Mouse (Mus musculus) embryonic facial prominence, embryonic 14.5 days (tissue): ENCODE measurements around the gene Foxp1. TPM values are rescaled to one million over a fixed set of nuclear protein-coding genes. Genes with fewer than 3 reads are reported as not detected.

Source experiments
- ATAC-seq: fragments of 200-750 bp; cut with Nextera tagmentation; 2 replicates; pipeline ENCODE4 v1.8.0; 2017; ENCODE audit warnings: low read depth, moderate number of reproducible peaks, moderate TSS enrichment
- DNase-seq: peaks from one replicate; pipeline ENCODE4 v3.0.0-alpha.2; 2015; ENCODE audit warnings: low spot score
- H3K27ac ChIP-seq: fragments of 300-500 bp; sonication (generic); replicated peaks from 2 replicates; pipeline ENCODE4 v1.5.1; 2014; ENCODE audit warnings: low read depth, mild to moderate bottlenecking, low read length, moderate library complexity
- H3K27me3 ChIP-seq: fragments of 300-500 bp; sonication (generic); replicated peaks from 2 replicates; pipeline ENCODE4 v1.6.1; 2014; ENCODE audit warnings: low read length; ENCODE audit not compliant: control insufficient read depth, insufficient read depth
- H3K36me3 ChIP-seq: fragments of 300-500 bp; sonication (generic); 2 replicates; pipeline ENCODE4 v1.6.1; 2014; ENCODE audit warnings: low read length, mixed read lengths; ENCODE audit not compliant: control insufficient read depth, insufficient read depth
- H3K4me1 ChIP-seq: fragments of 300-500 bp; sonication (generic); 2 replicates; pipeline ENCODE4 v1.6.1; 2014; ENCODE audit warnings: antibody characterized with exemption, low read length; ENCODE audit not compliant: control insufficient read depth, insufficient read depth
- H3K4me2 ChIP-seq: fragments of 300-500 bp; sonication (generic); 2 replicates; pipeline ENCODE4 v1.6.1; 2014; ENCODE audit warnings: low read depth, mild to moderate bottlenecking, low read length, moderate library complexity, mixed read lengths
- H3K4me3 ChIP-seq: fragments of 300-500 bp; sonication (generic); 2 replicates; pipeline ENCODE4 v1.5.1; 2014; ENCODE audit warnings: low read depth, mild to moderate bottlenecking, low read length
- H3K9ac ChIP-seq: fragments of 300-500 bp; sonication (generic); 2 replicates; pipeline ENCODE4 v1.6.1; 2014; ENCODE audit warnings: low read depth, mild to moderate bottlenecking, low read length, moderate library complexity, mixed read lengths
- H3K9me3 ChIP-seq: fragments of 300-500 bp; sonication (generic); 2 replicates; pipeline ENCODE4 v1.6.1; 2016; ENCODE audit warnings: low read length; ENCODE audit not compliant: control insufficient read depth
- WGBS: fragments of 180-500 bp; shearing (Covaris S2); extraction: QIAGEN DNeasy Blood & Tissue Kit; methylation state at CpG from one replicate; pipeline ENCODE4 v1.1.7; 2014; 5-methylcytosine and 5-hydroxymethylcytosine counted together
- polyA plus RNA-seq: library from polyadenylated mRNA; unstranded; fragments of >200 nt; fragmentation: Nextera tagmentation; extraction: Ambion mirVana; gene quantifications from 2 replicates; pipeline ENCODE4 v1.2.1, GENCODE M21; 2014

Foxp1 gene
- polyA plus RNA-seq, 1 experiment from 2014 or later = 80.1 TPM

DNA sequence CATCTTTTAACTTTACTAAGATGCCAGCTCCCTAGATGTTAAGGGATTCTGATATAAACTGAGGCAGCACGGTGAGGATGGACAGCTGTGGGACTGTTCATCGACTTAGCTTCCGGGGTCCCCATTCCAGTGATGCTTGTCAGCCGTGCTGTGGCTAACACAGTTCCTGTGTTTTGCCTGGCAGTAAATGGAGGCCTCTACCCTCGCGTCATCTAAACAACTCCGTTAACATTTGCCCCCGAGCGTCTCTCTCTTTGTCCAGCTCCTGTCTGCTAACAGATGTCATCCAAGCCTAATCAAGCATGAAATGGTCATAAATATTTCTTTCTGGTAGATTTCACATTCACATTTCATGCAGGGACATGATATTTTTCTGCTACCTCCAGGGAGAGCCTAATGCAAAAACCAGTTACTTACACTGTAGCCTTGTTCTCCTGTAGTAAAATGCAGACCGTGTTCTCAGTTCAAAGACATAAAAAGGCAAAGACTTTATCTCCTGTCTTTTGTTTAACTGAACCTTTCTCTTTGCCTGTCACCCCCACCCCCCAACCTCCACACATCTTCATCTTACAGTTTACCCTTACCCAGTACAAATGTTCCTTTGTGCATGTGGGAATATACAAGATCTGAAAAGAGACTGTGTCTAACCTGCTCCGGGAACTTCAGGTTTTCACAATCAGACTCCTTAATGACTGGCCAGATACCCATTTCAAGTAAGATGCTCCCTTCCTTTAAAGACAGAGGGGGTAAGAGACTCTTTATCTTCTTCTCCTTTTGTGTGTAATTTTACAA is 386.4 kb downstream of the Foxp1 start:
- DNase-seq = peak; percentile 62
- Histone ChIP-seq H3K4me2 (no peak overlapping the region), H3K9me3 (no peaks in the 10 kb centered on the region), H3K4me1 (peaks cover 12% of the 10 kb centered on the region; the same call in 1 of the 2 replicates), H3K4me3 (no peak overlapping the region), H3K9ac (no peak overlapping the region), H3K27me3 (no peaks in the 10 kb centered on the region), H3K27ac (no peak overlapping the region), H3K36me3 (no peaks in the 10 kb centered on the region)
- peak; percentile 47; the same call in 1 of the 2 replicates for ATAC-seq
- 23% methylated on average over 11 of the region's 11 CpGs for WGBS

DNA sequence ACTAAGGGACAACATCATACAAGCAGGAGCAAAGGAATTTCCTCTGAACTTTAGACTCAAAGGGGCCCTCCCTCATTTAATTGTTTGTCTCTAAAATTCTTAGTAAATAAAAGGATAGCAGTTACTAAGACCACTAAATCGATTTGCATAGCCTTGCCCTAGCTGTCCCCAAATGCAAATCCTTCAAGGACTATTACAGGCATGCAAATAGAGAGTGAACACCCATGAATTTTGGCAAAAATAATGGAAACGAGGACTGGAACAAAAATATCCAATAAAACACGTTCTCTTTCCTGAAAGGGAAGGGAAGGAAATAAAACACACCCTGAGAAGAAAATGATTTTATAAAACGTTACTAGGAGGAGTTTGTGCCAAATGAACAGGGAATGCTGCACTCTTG is 390.7 kb downstream of the Foxp1 start:
- ATAC-seq = no peak
- Histone ChIP-seq H3K27ac (no peak overlapping the region), H3K4me3 (no peak overlapping the region)

DNA sequence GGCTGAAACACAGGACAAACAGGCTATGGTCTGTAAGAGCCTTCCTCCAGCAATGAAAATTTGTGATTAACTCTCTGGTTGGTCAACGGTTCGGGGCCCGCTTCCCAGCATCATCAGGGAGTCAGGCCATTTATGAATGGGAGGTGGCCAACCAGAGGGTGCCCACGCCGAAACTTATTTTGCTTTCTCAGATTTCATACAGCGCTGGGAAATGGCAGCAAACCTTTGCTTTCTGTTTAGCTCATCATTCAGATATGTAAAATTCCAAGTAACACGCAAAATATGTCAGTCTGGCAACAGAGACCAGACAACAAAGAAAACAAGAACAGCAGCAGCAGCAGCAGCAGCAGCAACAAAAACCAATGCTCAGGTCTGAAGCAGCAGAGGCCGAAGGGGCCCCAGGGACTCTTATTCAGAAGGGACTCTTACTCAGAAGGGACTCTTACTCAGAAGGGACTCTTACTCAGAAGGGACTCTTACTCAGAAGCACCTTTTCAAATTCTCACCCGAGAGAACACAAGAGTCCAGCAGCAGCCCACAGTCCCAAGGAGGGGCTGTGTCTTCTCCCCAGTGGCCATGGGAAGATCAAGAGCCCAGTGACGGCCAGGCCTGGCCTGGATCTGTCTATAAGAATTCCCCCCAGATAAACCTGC is 391.6 kb downstream of the Foxp1 start:
- Histone ChIP-seq H3K4me2 (no peak overlapping the region), H3K9ac (no peak overlapping the region), H3K27ac (no peak overlapping the region), H3K27me3 (no peaks in the 10 kb centered on the region), H3K4me1 (peaks cover 4% of the 10 kb centered on the region; the same call in 1 of the 2 replicates), H3K4me3 (no peak overlapping the region), H3K36me3 (no peaks in the 10 kb centered on the region), H3K9me3 (no peaks in the 10 kb centered on the region)
- WGBS = 52% methylated on average over 10 of the region's 10 CpGs
- DNase-seq (no peak), ATAC-seq (no peak)

More for the DNA sequence above, 390.7 kb downstream of the Foxp1 start:
- Histone ChIP-seq H3K27me3 (no peaks in the 10 kb centered on the region), H3K9ac (no peak overlapping the region), H3K36me3 (no peaks in the 10 kb centered on the region), H3K4me2 (no peak overlapping the region), H3K4me1 (peaks cover 12% of the 10 kb centered on the region; the same call in 1 of the 2 replicates), H3K9me3 (no peaks in the 10 kb centered on the region)
- no peak for DNase-seq
- WGBS = 63% methylated on average over 4 of the region's 4 CpGs

DNA sequence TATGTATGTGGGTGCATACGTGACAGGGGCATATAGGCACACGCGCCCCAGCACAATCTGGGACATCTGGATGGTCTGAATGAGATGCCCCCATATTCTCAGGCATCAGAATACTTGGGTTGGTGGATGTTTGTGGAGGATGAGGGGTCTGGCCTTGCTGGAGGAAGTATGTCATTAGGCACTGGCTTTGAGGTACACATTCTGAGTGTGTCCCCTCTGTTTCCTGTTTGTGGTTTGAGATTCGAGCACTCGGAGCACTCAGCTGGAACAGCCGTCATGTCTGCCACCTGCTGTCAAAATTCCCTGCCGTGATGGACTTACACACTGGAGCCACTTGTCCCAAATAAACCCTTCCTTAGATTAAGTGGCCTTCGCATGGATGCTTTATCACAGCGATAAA is 395.8 kb downstream of the Foxp1 start:
- Histone ChIP-seq H3K9me3 (no peaks in the 10 kb centered on the region), H3K4me2 (no peak overlapping the region), H3K27me3 (no peaks in the 10 kb centered on the region), H3K4me1 (no peaks in the 10 kb centered on the region), H3K9ac (no peak overlapping the region), H3K36me3 (no peaks in the 10 kb centered on the region), H3K27ac (no peak overlapping the region), H3K4me3 (no peak overlapping the region)
- no peak for ATAC-seq
- WGBS = 75% methylated on average over 9 of the region's 9 CpGs
- no peak for DNase-seq

DNA sequence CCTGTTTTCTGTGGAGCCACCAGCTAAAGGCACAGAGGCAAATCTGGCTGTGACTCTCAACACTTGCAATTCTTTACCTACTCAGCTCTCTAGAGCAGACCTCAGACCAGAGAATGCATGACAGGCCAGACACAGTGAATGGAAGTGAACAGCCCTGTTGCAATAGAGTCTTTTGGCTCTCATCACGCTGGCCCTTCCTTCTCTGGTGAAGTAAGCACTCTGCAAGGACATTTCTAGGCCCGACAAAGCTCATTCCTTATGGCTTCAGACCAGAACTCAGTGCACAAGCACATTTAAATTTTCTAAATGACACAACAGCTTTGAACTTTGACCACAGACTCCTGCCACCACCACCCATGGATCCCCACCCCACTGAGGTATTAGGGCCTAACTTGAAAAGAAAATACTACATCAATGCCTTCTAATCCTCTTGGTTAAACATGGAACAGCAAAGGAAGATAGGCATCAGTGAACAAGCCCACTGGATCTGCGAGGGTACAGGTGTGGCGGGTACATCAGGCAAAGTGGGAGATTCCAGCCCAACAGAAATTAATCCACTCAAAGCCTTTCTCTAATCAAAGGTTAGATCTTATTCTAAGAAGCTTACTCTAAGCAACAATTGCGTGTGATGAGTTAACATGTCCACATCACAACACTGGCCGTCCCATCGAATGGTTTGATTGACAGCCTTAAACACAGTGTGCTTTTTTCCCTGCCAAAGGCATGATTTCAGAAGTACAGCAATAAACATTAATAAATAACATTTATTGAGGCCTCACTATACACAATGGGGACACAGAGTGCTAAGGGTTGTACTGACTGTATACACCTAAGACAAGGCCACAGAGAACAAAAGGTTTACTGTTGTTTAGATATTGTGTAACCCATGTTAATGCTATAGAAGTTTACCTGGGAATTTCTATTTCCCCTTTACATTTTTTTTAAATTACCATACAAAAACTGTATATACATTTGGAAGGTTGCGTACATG is 401.4 kb downstream of the Foxp1 start:
- no peak overlapping the region for H3K27ac ChIP-seq
- H3K27me3 ChIP-seq = no peaks in the 10 kb centered on the region
- H3K4me2 ChIP-seq = no peak overlapping the region
- no peaks in the 10 kb centered on the region for H3K36me3 ChIP-seq
- no peak for DNase-seq
- H3K4me1 ChIP-seq = no peaks in the 10 kb centered on the region
- ATAC-seq = no peak
- no peak overlapping the region for H3K4me3 ChIP-seq
- H3K9me3 ChIP-seq = no peaks in the 10 kb centered on the region
- no peak overlapping the region for H3K9ac ChIP-seq
- WGBS = 85% methylated on average over 8 of the region's 8 CpGs

DNA sequence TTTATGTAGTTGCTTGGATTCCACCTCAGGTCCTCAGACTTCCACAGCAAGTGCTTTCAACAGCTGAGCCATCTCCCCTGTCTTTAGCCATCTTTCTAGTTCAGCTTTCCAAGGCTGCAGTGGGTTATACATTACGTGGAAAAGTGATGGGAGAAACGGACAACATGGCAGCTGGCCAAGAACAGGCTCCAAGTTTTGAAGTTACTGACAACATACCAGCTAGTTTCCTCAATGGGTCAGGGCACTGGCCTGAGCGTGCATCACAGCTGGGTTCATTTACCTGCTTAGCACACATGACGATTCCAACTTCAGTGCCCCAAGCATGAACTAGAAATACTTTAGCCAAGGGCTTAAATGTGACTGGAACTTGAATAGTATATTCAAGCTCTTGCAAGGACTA is 404.0 kb downstream of the Foxp1 start:
- DNase-seq = no peak

DNA sequence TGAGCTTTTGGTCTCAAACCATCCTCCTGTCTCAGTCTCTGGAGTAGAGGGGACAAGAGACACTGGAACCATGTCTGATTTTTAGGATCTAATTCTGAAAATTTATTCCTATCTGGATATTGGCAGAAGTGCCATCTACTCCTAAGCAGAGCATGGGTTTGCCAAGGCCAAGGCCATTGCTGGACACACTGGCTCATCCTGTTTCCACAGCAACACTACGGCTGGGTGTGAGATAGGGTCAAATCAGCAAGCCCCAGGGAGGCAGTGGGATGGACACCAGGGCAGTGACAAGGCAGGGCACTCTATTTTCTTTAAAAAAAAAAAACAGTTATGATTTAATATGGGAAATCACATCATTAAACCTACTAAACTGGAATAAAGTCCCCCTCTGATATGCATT is 405.1 kb downstream of the Foxp1 start:
- Histone ChIP-seq H3K9me3 (no peaks in the 10 kb centered on the region), H3K9ac (no peak overlapping the region), H3K4me3 (no peak overlapping the region), H3K4me2 (no peak overlapping the region), H3K27me3 (no peaks in the 10 kb centered on the region), H3K4me1 (no peaks in the 10 kb centered on the region), H3K36me3 (no peaks in the 10 kb centered on the region), H3K27ac (no peak overlapping the region)
- WGBS = 91% methylated on average over 1 of the region's 1 CpGs
- no peak for DNase-seq
- ATAC-seq = no peak

More for the DNA sequence above, 404.0 kb downstream of the Foxp1 start:
- H3K4me3 ChIP-seq = no peak overlapping the region
- no peak overlapping the region for H3K27ac ChIP-seq
- H3K9me3 ChIP-seq = no peaks in the 10 kb centered on the region
- no peaks in the 10 kb centered on the region for H3K27me3 ChIP-seq
- 41% methylated on average over 4 of the region's 4 CpGs for WGBS
- H3K4me2 ChIP-seq = no peak overlapping the region
- H3K36me3 ChIP-seq = no peaks in the 10 kb centered on the region
- no peaks in the 10 kb centered on the region for H3K4me1 ChIP-seq
- no peak for ATAC-seq
- no peak overlapping the region for H3K9ac ChIP-seq

DNA sequence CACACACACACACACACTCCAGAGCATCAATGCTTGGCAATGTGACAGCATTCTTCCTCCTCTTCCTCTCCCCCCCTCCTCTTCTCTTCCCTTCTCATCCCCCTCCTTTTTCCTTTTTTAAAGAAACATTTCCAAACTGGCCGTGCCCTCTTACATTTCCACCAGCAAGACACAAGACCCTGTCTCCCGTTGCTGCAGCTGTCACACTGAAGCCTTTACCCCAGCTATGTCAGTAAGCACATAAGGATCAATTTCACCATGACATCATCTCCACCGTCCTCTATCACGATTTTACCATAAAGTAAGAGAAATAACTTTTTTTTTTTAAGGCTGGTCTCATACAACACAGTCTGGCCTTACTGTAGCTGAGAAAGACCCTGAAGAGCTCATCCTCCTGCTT is 410.7 kb downstream of the Foxp1 start:
- no peaks in the 10 kb centered on the region for H3K9me3 ChIP-seq
- WGBS = 54% methylated on average over 4 of the region's 4 CpGs
- 0 out of 2 replicates have a peak, but pooled peaks have one; percentile 53 for ATAC-seq

More for the DNA sequence above, 410.7 kb downstream of the Foxp1 start:
- DNase-seq = no peak
- no peak overlapping the region for H3K9ac ChIP-seq
- H3K4me2 ChIP-seq = no peak overlapping the region
- no peaks in the 10 kb centered on the region for H3K4me1 ChIP-seq
- H3K27ac ChIP-seq = no peak overlapping the region
- H3K36me3 ChIP-seq = no peaks in the 10 kb centered on the region
- no peaks in the 10 kb centered on the region for H3K27me3 ChIP-seq
- no peak overlapping the region for H3K4me3 ChIP-seq
